In the genomic region with DNA sequence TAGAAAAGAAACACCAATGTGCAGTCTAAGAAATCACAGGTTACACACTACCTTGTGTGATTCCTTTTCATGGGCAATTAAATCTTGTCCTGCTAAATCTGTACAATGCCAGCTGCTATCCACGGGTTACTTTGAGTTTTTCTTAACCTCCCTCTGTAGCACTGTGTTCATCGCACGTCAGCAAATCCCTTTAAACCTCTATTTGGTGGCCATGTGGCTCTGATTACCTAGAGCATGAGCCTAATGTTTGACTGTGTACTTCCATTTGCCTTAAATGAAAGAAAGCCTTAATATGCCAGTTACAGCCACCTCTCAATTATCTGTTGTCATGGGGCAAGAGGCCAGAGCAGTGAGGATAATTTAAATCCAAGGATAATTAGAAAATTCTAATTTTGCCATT, we compare ENCODE assay signal across 27 mouse cellular contexts.
DNase-seq lines count a peak whose midpoint lies in the region; ATAC-seq lines count a peak whose summit lies in the region.
"Had no signal": no experiment of that assay in that cellular context is flagged by ENCODE, and none has a peak within 500 bp of the region (broad histone marks: within the 10 kb centered on the region; RNA-seq: fewer than 3 reads in every experiment).

No protein-coding gene starts in this region.

- no peaks in the 10 kb centered on the region for H3K9me3 ChIP-seq in embryonic facial prominence, embryonic 14.5 days (ENCODE audit: control insufficient read depth, low read length)
- H3K9me3 ChIP-seq in limb, embryonic 12.5 days: no peaks in the 10 kb centered on the region
- H3K9me3 ChIP-seq: embryonic facial prominence, embryonic 15.5 days; heart, embryonic 10.5 days; heart, embryonic 13.5 days; hindbrain, embryonic 12.5 days; hindbrain, embryonic 15.5 days; intestine, embryonic 15.5 days had no signal

- no peak overlapping the region for H3K4me2 ChIP-seq in embryonic facial prominence, embryonic 14.5 days (ENCODE audit: low read depth, low read length)
- no peak overlapping the region for H3K4me2 ChIP-seq in limb, embryonic 12.5 days
- H3K4me2 ChIP-seq: embryonic facial prominence, embryonic 15.5 days; heart, embryonic 13.5 days; hindbrain, embryonic 12.5 days; hindbrain, embryonic 15.5 days; intestine, embryonic 15.5 days had no signal

- DNase-seq in embryo, embryonic 11 days: peak; percentile 19
- DNase-seq in embryo, embryonic 9.5 days (ENCODE audit: extremely low spot score): no peak
- peak; percentile 3 for DNase-seq in embryonic facial prominence, embryonic 14.5 days (ENCODE audit: low spot score)
- DNase-seq in hindlimb bud, embryonic 11.5 days (ENCODE audit: extremely low spot score, low read depth, low spot score): peak; percentile 53
- DNase-seq in layer of hippocampus, adult 11-12 months (ENCODE audit: low spot score): no peak
- DNase-seq in right cerebral cortex, postnatal 10 days (ENCODE audit: low spot score in 2 of 2): no peak
- DNase-seq: adrenal gland, postnatal 10 days; adrenal gland, postnatal 36 days; B cell, adult 2 months; cerebellum, adult 18-20 months; cerebellum, adult 9-10 months; cerebellum, postnatal 14 days; forebrain, postnatal 0 days; gastrocnemius, postnatal 10 days; gastrocnemius, postnatal 36 days; heart, adult 2 months had no signal

- no peak overlapping the region for H3K9ac ChIP-seq in embryonic facial prominence, embryonic 14.5 days (ENCODE audit: low read depth, low read length)
- H3K9ac ChIP-seq in limb, embryonic 12.5 days (replicated peaks): no peak overlapping the region
- H3K9ac ChIP-seq: embryonic facial prominence, embryonic 15.5 days; forebrain, postnatal 0 days; heart, embryonic 13.5 days; hindbrain, embryonic 12.5 days; hindbrain, embryonic 15.5 days; intestine, embryonic 15.5 days had no signal

- H3K36me3 ChIP-seq in embryonic facial prominence, embryonic 14.5 days (ENCODE audit: control insufficient read depth, insufficient read depth, low read length): no peaks in the 10 kb centered on the region
- H3K36me3 ChIP-seq in limb, embryonic 12.5 days: no peaks in the 10 kb centered on the region
- H3K36me3 ChIP-seq: embryonic facial prominence, embryonic 15.5 days; G1E; heart, embryonic 10.5 days; heart, embryonic 13.5 days; hindbrain, embryonic 12.5 days; hindbrain, embryonic 15.5 days; intestine, embryonic 15.5 days had no signal

- no peaks in the 10 kb centered on the region for H3K27me3 ChIP-seq in embryonic facial prominence, embryonic 14.5 days (replicated peaks; ENCODE audit: control insufficient read depth, insufficient read depth, low read length)
- no peaks in the 10 kb centered on the region for H3K27me3 ChIP-seq in limb, embryonic 12.5 days
- H3K27me3 ChIP-seq: CH12.LX; embryonic facial prominence, embryonic 15.5 days; heart, embryonic 13.5 days; hindbrain, embryonic 12.5 days; hindbrain, embryonic 15.5 days; intestine, embryonic 15.5 days; Patski had no signal

- 21% methylated on average over 3 of the region's 3 CpGs for WGBS in embryonic facial prominence, embryonic 14.5 days
- WGBS in limb, embryonic 12.5 days: 24% methylated on average over 3 of the region's 3 CpGs

- no peaks in the 10 kb centered on the region for H3K4me1 ChIP-seq in embryonic facial prominence, embryonic 14.5 days (ENCODE audit: control insufficient read depth, insufficient read depth, low read length)
- H3K4me1 ChIP-seq in limb, embryonic 12.5 days (replicated peaks): peaks cover 6% of the 10 kb centered on the region; the same call in 1 of the 2 replicates
- H3K4me1 ChIP-seq: embryonic facial prominence, embryonic 15.5 days; heart, embryonic 10.5 days; heart, embryonic 13.5 days; hindbrain, embryonic 12.5 days; hindbrain, embryonic 15.5 days; intestine, embryonic 15.5 days had no signal

- no peak overlapping the region for H3K27ac ChIP-seq in embryonic facial prominence, embryonic 14.5 days (replicated peaks; ENCODE audit: low read depth, low read length)
- H3K27ac ChIP-seq in limb, embryonic 12.5 days: no peak overlapping the region
- H3K27ac ChIP-seq: embryonic facial prominence, embryonic 15.5 days; heart, adult 2 months; heart, embryonic 10.5 days; heart, embryonic 13.5 days; hindbrain, embryonic 12.5 days; hindbrain, embryonic 15.5 days; intestine, embryonic 15.5 days had no signal

- ATAC-seq in embryonic facial prominence, embryonic 14.5 days (ENCODE audit: low read depth): no peak
- ATAC-seq in limb, embryonic 12.5 days (ENCODE audit: insufficient number of reproducible peaks, insufficient read depth, low FRiP score, low TSS enrichment, low read depth): peak; percentile 47; the same call in 1 of the 2 replicates
- ATAC-seq: forebrain, embryonic 14.5 days; forebrain, postnatal 0 days; intestine, embryonic 15.5 days; Patski had no signal

- H3K4me3 ChIP-seq in embryonic facial prominence, embryonic 14.5 days (ENCODE audit: low read depth, low read length): no peak overlapping the region
- H3K4me3 ChIP-seq in limb, embryonic 12.5 days (replicated peaks): no peak overlapping the region
- H3K4me3 ChIP-seq: embryonic facial prominence, embryonic 15.5 days; heart, adult 2 months; heart, embryonic 10.5 days; heart, embryonic 13.5 days; hindbrain, embryonic 12.5 days; hindbrain, embryonic 15.5 days; intestine, embryonic 15.5 days had no signal

Comparison
In these comparisons a context has a peak if more than half of its experiments do, and no peak if none do; other contexts are left out.
1. DNase-seq: peak in embryo, embryonic 11 days (single experiment), embryonic facial prominence, embryonic 14.5 days (single experiment) and hindlimb bud, embryonic 11.5 days (single experiment); none in embryo, embryonic 9.5 days (single experiment), layer of hippocampus, adult 11-12 months (single experiment) and right cerebral cortex, postnatal 10 days (0 of 2).